Mouse (Mus musculus) forebrain, embryonic 16.5 days (tissue): ENCODE results near the gene Aplnr. TPM values are rescaled to one million over a fixed set of nuclear protein-coding genes. Genes with fewer than 3 reads are reported as not detected.

Experiments
- ATAC-seq: fragments of 200-750 bp; cut with Nextera tagmentation; 2 replicates; pipeline ENCODE4 v1.8.0; 2017; ENCODE audit warnings: mild to moderate bottlenecking, moderate library complexity
- H3K27ac ChIP-seq: fragments of 300-500 bp; sonication (generic); 2 replicates; pipeline ENCODE4 v1.5.1; 2014; ENCODE audit warnings: low read length, control low read depth
- H3K27me3 ChIP-seq: fragments of 300-500 bp; sonication (generic); replicated peaks from 2 replicates; pipeline ENCODE4 v1.6.1; 2014; ENCODE audit warnings: low read length; ENCODE audit not compliant: control insufficient read depth, insufficient read depth
- H3K36me3 ChIP-seq: fragments of 300-500 bp; sonication (generic); 2 replicates; pipeline ENCODE4 v1.6.1; 2014; ENCODE audit not compliant: control insufficient read depth, insufficient read depth
- H3K4me1 ChIP-seq: fragments of 300-500 bp; sonication (generic); replicated peaks from 2 replicates; pipeline ENCODE4 v1.6.1; 2014; ENCODE audit warnings: low read length; ENCODE audit not compliant: control insufficient read depth, insufficient read depth
- H3K4me2 ChIP-seq: fragments of 300-500 bp; sonication (generic); 2 replicates; pipeline ENCODE4 v1.6.1; 2014; ENCODE audit warnings: mild to moderate bottlenecking, low read length, control low read depth
- H3K4me3 ChIP-seq: fragments of 300-500 bp; sonication (generic); replicated peaks from 2 replicates; pipeline ENCODE4 v1.5.1; 2014; ENCODE audit warnings: mild to moderate bottlenecking, low read length, control low read depth
- H3K9ac ChIP-seq: fragments of 300-500 bp; sonication (generic); replicated peaks from 2 replicates; pipeline ENCODE4 v1.6.1; 2014; ENCODE audit warnings: low read depth, low read length, control low read depth
- H3K9me3 ChIP-seq: fragments of 300-500 bp; sonication (generic); 2 replicates; pipeline ENCODE4 v1.6.1; 2016; ENCODE audit warnings: low read length; ENCODE audit not compliant: control insufficient read depth
- WGBS: fragments of 180-500 bp; shearing (Covaris S2); extraction: QIAGEN DNeasy Blood & Tissue Kit; methylation state at CpG from one replicate; pipeline ENCODE4 v1.1.7; 2014; 5-methylcytosine and 5-hydroxymethylcytosine counted together
- polyA plus RNA-seq: library from polyadenylated mRNA; unstranded; fragments of >200 nt; fragmentation: Nextera tagmentation; extraction: Ambion mirVana; gene quantifications from 2 replicates; pipeline ENCODE4 v1.2.1, GENCODE M21; 2015

The Aplnr gene
- polyA plus RNA-seq, 1 experiment from 2014 or later = 20.7 TPM

- Histone ChIP-seq H3K4me2 (no peak overlapping the region), H3K27me3 (no peaks in the 10 kb centered on the region), H3K9me3 (no peaks in the 10 kb centered on the region), H3K27ac (no peak overlapping the region), H3K4me3 (no peak overlapping the region), H3K9ac (no peak overlapping the region), H3K4me1 (no peaks in the 10 kb centered on the region), H3K36me3 (no peaks in the 10 kb centered on the region)
- ATAC-seq = no peak
- 73% methylated on average over 1 of the region's 1 CpGs for WGBS
Observed at GRCm38 (mm10) chr2:85135099-85135498, 926 bp upstream of the Aplnr start.

- Histone ChIP-seq H3K27ac (no peak overlapping the region), H3K27me3 (no peaks in the 10 kb centered on the region), H3K9me3 (no peaks in the 10 kb centered on the region), H3K4me1 (no peaks in the 10 kb centered on the region), H3K9ac (no peak overlapping the region), H3K4me2 (no peak overlapping the region), H3K4me3 (no peak overlapping the region), H3K36me3 (no peaks in the 10 kb centered on the region)
- 94% methylated on average over 21 of the region's 21 CpGs for WGBS
- no peak for ATAC-seq
Observed at GRCm38 (mm10) chr2:85136831-85137520, 951 bp downstream of the Aplnr start.

DNA sequence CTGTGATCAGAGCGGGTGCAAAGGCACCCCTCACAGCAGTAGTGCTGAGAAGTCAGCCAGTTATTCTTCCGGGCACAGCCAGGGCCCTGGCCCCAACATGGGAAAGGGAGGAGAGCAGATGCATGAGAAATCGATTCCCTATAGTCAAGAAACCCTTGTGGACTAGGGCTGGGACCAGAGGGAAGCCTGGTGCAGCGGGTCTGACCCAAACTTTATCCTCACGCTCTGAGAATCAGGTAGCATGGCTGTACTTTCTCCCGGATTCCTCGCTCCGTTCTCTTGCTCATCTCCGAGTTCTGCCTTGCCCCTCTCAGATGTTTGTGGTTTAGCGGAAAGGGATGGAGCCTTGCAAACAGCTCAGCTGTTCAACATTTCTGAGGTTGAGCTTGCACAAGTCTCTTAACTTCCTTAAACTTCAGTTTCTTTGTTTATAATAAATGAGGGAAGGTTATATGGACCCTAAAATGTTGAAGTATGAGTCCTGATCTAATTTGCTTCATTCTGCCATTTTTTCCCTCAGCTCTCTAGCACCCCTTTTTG lies 1.6 kb downstream of the Aplnr start:
- Histone ChIP-seq H3K9me3 (no peaks in the 10 kb centered on the region), H3K4me2 (no peak overlapping the region), H3K4me1 (no peaks in the 10 kb centered on the region), H3K9ac (no peak overlapping the region), H3K27me3 (no peaks in the 10 kb centered on the region), H3K4me3 (no peak overlapping the region), H3K27ac (no peak overlapping the region), H3K36me3 (no peaks in the 10 kb centered on the region)
- WGBS = 80% methylated on average over 10 of the region's 10 CpGs
- ATAC-seq = no peak

DNA sequence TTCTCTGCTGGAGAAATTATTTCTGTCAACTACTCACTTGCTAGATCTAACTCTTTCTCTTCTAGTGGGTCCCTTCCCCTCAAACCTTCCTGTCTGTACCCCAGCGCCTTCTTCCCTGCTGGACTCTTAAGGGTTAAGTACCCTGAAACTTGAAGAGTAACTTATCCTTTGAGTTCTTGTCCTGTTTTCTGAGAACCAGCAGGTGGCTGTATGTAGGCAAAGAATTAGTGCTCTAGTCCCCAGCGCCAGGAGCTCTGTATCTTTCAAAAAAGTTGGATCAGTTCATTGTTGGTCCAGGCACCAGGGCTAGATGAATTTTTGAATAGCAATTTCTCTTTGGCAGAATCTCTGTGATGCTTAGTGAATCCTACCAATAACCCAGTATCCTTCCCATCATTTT lies 2.1 kb downstream of the Aplnr start:
- WGBS = 27% methylated on average over 2 of the region's 2 CpGs
- ATAC-seq = no peak

DNA sequence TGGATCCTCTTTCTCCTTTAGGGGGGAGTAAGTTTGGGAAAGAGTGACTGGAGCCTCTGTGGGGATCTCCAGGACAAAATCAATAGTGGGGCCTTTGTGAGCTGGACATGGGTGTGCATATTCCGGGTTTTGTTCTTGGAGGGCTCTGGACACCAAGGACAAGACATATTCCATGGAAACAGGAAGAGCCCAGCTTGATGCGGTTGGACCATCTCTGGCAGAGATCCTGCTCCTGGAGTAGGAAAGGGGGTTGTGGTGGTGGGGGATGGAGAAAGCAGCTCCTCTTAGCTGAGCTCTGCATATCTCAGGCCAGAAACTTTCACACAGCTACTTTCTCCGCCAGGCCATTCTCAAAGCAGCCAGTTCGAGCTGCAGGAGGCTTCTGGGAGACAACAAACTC lies 3.4 kb downstream of the Aplnr start:
- H3K36me3 ChIP-seq = no peaks in the 10 kb centered on the region
- no peak overlapping the region for H3K9ac ChIP-seq
- no peak overlapping the region for H3K27ac ChIP-seq
- no peaks in the 10 kb centered on the region for H3K27me3 ChIP-seq
- H3K9me3 ChIP-seq = no peaks in the 10 kb centered on the region
- WGBS = 76% methylated on average over 4 of the region's 4 CpGs
- H3K4me2 ChIP-seq = no peak overlapping the region
- no peaks in the 10 kb centered on the region for H3K4me1 ChIP-seq
- ATAC-seq = no peak
- H3K4me3 ChIP-seq = no peak overlapping the region

More for the DNA sequence above, 2.1 kb downstream of the Aplnr start:
- Histone ChIP-seq H3K9ac (no peak overlapping the region), H3K27ac (no peak overlapping the region), H3K9me3 (no peaks in the 10 kb centered on the region), H3K27me3 (no peaks in the 10 kb centered on the region), H3K4me3 (no peak overlapping the region), H3K36me3 (no peaks in the 10 kb centered on the region), H3K4me1 (no peaks in the 10 kb centered on the region), H3K4me2 (no peak overlapping the region)

DNA sequence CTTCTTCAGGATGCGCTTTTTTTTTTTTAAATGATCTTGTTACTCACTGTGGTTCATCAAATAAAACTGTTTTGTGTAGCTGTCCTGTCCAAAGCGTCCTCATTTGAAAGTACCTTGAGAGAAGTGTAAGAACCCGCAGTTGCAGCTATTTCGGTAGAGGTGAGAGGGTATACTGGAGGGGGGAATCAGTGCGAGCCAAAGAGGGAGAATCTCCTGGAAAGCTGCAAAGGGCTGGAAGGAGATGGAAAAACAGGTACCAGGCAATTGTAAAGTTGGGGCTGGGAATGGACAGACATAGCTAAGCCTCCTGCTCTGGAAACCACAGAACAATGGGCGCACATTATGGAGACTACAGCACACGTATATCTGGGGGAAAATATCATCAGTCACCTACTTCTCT lies 3.8 kb downstream of the Aplnr start:
- Histone ChIP-seq H3K36me3 (no peaks in the 10 kb centered on the region), H3K4me3 (no peak overlapping the region), H3K27me3 (no peaks in the 10 kb centered on the region), H3K9ac (no peak overlapping the region), H3K4me1 (no peaks in the 10 kb centered on the region), H3K9me3 (no peaks in the 10 kb centered on the region), H3K27ac (no peak overlapping the region), H3K4me2 (no peak overlapping the region)
- ATAC-seq = no peak
- 73% methylated on average over 7 of the region's 7 CpGs for WGBS

DNA sequence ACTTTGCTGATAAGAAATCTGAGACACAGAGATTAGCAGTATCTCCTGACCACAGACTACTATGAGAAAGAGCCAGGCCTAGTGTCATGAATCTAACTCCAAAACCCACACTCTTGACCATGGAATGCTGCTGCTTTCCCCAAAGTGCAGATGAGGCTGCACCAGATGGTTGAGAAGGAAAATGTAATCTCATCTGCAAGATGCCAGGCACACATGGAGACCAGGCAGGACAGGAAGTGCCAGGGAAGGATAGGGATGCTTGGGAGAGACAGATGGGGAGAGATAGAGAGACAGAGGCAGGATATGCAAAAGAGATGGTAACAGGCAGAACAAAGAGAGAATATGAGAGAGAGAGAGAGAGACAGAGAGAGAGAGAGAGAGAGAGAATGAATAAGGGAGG lies 4.8 kb downstream of the Aplnr start:
- no peak overlapping the region for H3K4me3 ChIP-seq
- H3K9me3 ChIP-seq = no peaks in the 10 kb centered on the region
- no peaks in the 10 kb centered on the region for H3K36me3 ChIP-seq
- ATAC-seq = no peak
- no peaks in the 10 kb centered on the region for H3K27me3 ChIP-seq
- no peak overlapping the region for H3K27ac ChIP-seq
- H3K4me2 ChIP-seq = no peak overlapping the region
- no peaks in the 10 kb centered on the region for H3K4me1 ChIP-seq
- no peak overlapping the region for H3K9ac ChIP-seq

DNA sequence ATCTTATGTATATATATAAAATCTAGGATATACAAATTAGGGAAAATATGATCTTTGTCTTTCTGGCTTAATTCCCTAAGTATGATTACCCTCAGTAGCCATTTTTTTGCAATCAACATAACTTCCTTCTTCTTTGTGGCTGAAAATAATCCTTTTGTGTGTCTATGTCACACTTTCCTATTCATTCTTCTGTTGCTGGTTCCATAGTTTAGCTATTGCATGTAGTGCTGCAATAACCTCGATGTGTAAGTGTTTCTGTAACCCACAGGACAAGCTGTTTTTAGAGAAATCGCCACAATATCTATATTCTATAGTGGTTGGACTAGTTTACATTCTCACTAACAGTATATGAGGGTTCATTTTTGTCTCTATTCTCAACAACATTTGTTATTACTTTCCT lies 8.9 kb downstream of the Aplnr start:
- no peaks in the 10 kb centered on the region for H3K4me1 ChIP-seq
- no peaks in the 10 kb centered on the region for H3K9me3 ChIP-seq
- WGBS = 95% methylated on average over 2 of the region's 2 CpGs
- no peaks in the 10 kb centered on the region for H3K27me3 ChIP-seq
- no peak overlapping the region for H3K4me2 ChIP-seq
- ATAC-seq = no peak
- no peak overlapping the region for H3K4me3 ChIP-seq
- H3K36me3 ChIP-seq = no peaks in the 10 kb centered on the region
- no peak overlapping the region for H3K9ac ChIP-seq
- no peak overlapping the region for H3K27ac ChIP-seq

DNA sequence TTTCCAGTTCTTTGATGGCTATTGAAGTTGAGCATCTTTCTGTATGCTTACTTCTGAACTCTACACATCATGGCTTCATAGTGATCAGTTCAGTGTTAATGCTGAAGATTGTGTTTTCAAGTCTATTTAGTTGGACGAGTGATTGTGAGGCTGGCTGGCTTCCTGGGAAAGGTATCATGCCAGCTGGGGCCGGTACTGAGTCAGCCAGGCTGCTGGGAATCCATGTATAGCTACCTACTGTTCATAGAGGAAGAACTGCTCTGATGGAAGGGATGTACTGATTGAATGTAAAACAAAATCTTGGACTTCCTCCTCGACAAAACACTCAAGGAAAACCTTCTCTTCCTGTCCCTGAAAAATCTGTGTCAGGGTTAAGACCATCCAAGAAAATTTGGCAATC lies 9.3 kb downstream of the Aplnr start:
- ATAC-seq = no peak
- Histone ChIP-seq H3K4me3 (no peak overlapping the region), H3K9ac (no peak overlapping the region), H3K36me3 (no peaks in the 10 kb centered on the region), H3K9me3 (no peaks in the 10 kb centered on the region), H3K27ac (no peak overlapping the region), H3K27me3 (no peaks in the 10 kb centered on the region), H3K4me1 (no peaks in the 10 kb centered on the region), H3K4me2 (no peak overlapping the region)
- WGBS = 76% methylated on average over 3 of the region's 3 CpGs

- ATAC-seq = no peak
- H3K36me3 ChIP-seq = no peaks in the 10 kb centered on the region
- no peaks in the 10 kb centered on the region for H3K4me1 ChIP-seq
- H3K27me3 ChIP-seq = no peaks in the 10 kb centered on the region
- H3K4me2 ChIP-seq = no peak overlapping the region
- H3K27ac ChIP-seq = no peak overlapping the region
- no peaks in the 10 kb centered on the region for H3K9me3 ChIP-seq
- no peak overlapping the region for H3K4me3 ChIP-seq
- no peak overlapping the region for H3K9ac ChIP-seq
- 94% methylated on average over 2 of the region's 2 CpGs for WGBS
Observed at GRCm38 (mm10) chr2:85147481-85147880, 11.5 kb downstream of the Aplnr start.
